Mouse (Mus musculus): ENCODE data around the gene Prkcq.

GRCm38 (mm10) chr2:11196952-11197559, 25.1 kb downstream of the Prkcq start:
- TF ChIP-seq CTCF (IDR thresholded peaks at IDR 0.05; ENCODE audit: extremely low read depth, insufficient read length, insufficient replicate concordance, low read depth, low read length) (no peak), POLR2A (IDR thresholded peaks at IDR 0.05; ENCODE audit: low read depth, low read length) (no peak)
